Mouse (Mus musculus) stomach, postnatal 0 days (tissue): ENCODE measurements around the gene Piga. TPM values are rescaled to one million over a fixed set of nuclear protein-coding genes. Genes with fewer than 3 reads are reported as not detected.
A peak's percentile ranks its signal among the peaks of the same experiment; 100 is the strongest.

ENCODE experiments used
- ATAC-seq: fragments of 200-750 bp; cut with Nextera tagmentation; 2 replicates; pipeline ENCODE4 v1.8.0; 2017; ENCODE audit not compliant: low FRiP score, low TSS enrichment
- DNase-seq: peaks from one replicate; pipeline ENCODE4 v3.0.0-alpha.2; 2016; ENCODE audit warnings: low spot score
- H3K27ac ChIP-seq: fragments of 300-500 bp; sonication (generic); replicated peaks from 2 replicates; pipeline ENCODE4 v1.5.1; 2014; ENCODE audit warnings: mild to moderate bottlenecking, control low read depth
- H3K27me3 ChIP-seq: fragments of 300-500 bp; sonication (generic); 2 replicates; pipeline ENCODE4 v1.6.1; 2014; ENCODE audit warnings: low read length; ENCODE audit not compliant: control insufficient read depth, insufficient read depth
- H3K36me3 ChIP-seq: fragments of 300-500 bp; sonication (generic); 2 replicates; pipeline ENCODE4 v1.6.1; 2014; ENCODE audit warnings: low read length, mixed read lengths; ENCODE audit not compliant: control insufficient read depth, insufficient read depth
- H3K4me1 ChIP-seq: fragments of 300-500 bp; sonication (generic); replicated peaks from 2 replicates; pipeline ENCODE4 v1.6.1; 2014; ENCODE audit warnings: antibody characterized with exemption; ENCODE audit not compliant: control insufficient read depth, insufficient read depth
- H3K4me2 ChIP-seq: fragments of 300-500 bp; sonication (generic); replicated peaks from 2 replicates; pipeline ENCODE4 v1.6.1; 2014; ENCODE audit warnings: low read depth, mild to moderate bottlenecking, control low read depth, moderate library complexity
- H3K4me3 ChIP-seq: fragments of 300-500 bp; sonication (generic); 2 replicates; pipeline ENCODE4 v1.5.1; 2014; ENCODE audit warnings: low read depth, low read length, control low read depth
- H3K9ac ChIP-seq: fragments of 300-500 bp; sonication (generic); 2 replicates; pipeline ENCODE4 v1.6.1; 2014; ENCODE audit warnings: mild to moderate bottlenecking, low read length, control low read depth, mixed read lengths
- H3K9me3 ChIP-seq: fragments of 300-500 bp; sonication (generic); 2 replicates; pipeline ENCODE4 v1.6.1; 2016; ENCODE audit warnings: low read length; ENCODE audit not compliant: control insufficient read depth
- CTCF ChIP-seq: IDR thresholded peaks from 2 replicates; pipeline ENCODE4 v1.5.1; 2016; ENCODE audit warnings: antibody characterized with exemption, low read depth, mild to moderate bottlenecking, moderate library complexity
- EP300 ChIP-seq: optimal IDR thresholded peaks from 2 replicates; pipeline ENCODE3; 2016; ENCODE audit warnings: antibody characterized with exemption
- WGBS: fragments of 180-500 bp; shearing (Covaris S2); extraction: QIAGEN DNeasy Blood & Tissue Kit; methylation state at CpG from one replicate; pipeline ENCODE4 v1.1.7; 2014; 5-methylcytosine and 5-hydroxymethylcytosine counted together
- polyA plus RNA-seq: library from polyadenylated mRNA; unstranded; fragments of >200 nt; fragmentation: Nextera tagmentation; extraction: Ambion mirVana; gene quantifications from 2 replicates; pipeline ENCODE4 v1.2.1, GENCODE M21; 2015

The Piga gene
- polyA plus RNA-seq, 1 experiment from 2014 or later: 5.6 TPM

DNA sequence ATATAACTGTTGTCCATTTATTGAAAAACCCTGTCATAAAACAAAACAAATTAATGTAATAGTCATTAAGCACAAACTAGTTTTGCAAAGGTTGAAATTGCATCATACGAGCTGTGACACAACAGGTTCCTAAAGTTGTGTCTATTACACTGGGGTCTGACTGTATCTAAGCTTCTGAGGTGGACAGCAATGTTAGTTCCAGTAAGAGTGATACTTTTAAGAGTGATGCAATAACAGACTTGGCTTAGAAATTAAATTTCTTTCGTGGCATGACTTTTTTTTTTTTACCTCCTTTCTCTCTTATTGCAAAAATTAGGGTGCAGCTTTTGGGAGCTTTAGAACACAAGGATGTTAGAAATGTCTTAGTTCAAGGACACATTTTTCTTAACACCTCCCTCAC is 8.6 kb downstream of the Piga start:
- WGBS: 76% methylated on average over 2 of the region's 2 CpGs

DNA sequence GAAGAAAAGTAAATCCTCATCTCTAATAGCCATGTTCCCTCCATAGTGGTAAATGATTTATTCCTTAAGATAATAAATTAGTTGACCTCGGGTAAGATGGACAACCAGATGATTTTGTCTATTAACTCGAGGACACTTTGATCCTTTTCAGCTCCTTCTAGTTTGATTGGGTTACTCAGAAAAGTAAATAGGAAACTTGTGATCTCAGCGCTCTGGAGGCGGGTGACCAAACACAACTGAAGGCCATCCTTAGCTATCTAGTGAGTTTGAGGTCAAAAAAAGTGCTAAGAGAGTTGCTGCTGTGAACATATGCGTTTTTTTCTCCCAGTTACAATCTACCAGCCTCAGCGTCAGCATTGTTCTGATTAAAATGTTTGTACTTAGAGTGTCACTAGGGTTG is 11.0 kb downstream of the Piga start:
- WGBS: 69% methylated on average over 6 of the region's 6 CpGs
- TF ChIP-seq EP300 (no peak), CTCF (no peak)
- no peak for ATAC-seq

More for the DNA sequence above, 8.6 kb downstream of the Piga start:
- Histone ChIP-seq H3K27ac (no peak overlapping the region), H3K4me1 (no peaks in the 10 kb centered on the region), H3K4me2 (no peak overlapping the region), H3K9ac (no peak overlapping the region), H3K27me3 (no peaks in the 10 kb centered on the region), H3K4me3 (no peak overlapping the region), H3K9me3 (no peaks in the 10 kb centered on the region), H3K36me3 (no peaks in the 10 kb centered on the region)
- ATAC-seq (no peak), DNase-seq (no peak)
- no peak for TF ChIP-seq CTCF
- TF ChIP-seq EP300: no peak

DNA sequence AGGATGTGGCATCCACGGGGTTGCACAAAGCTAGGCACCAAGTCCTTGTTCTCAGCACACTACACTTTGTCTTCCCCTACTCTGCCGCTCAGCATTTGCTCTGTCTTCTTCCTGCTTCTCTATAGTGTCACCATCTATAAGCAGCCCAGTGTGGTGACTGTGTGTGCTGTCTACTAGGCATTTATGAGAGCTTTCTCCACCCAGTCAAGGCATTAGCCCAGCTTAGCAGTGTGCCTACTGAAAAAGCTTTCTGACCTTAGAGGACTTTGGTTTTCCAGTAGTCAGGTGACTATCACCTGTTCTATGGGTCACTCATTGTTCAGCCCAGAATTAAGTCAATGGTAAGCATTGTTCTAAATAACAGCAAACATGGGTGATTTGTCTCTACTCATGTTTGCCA is 11.5 kb downstream of the Piga start:
- 74% methylated on average over 2 of the region's 2 CpGs for WGBS
- peak; percentile 74 for ATAC-seq

More for the DNA sequence above, 11.0 kb downstream of the Piga start:
- no peak overlapping the region for H3K27ac ChIP-seq
- DNase-seq: no peak
- H3K4me3 ChIP-seq: no peak overlapping the region
- H3K36me3 ChIP-seq: no peaks in the 10 kb centered on the region
- H3K9me3 ChIP-seq: no peaks in the 10 kb centered on the region
- no peak overlapping the region for H3K9ac ChIP-seq
- no peaks in the 10 kb centered on the region for H3K27me3 ChIP-seq
- no peak overlapping the region for H3K4me2 ChIP-seq
- no peaks in the 10 kb centered on the region for H3K4me1 ChIP-seq

DNA sequence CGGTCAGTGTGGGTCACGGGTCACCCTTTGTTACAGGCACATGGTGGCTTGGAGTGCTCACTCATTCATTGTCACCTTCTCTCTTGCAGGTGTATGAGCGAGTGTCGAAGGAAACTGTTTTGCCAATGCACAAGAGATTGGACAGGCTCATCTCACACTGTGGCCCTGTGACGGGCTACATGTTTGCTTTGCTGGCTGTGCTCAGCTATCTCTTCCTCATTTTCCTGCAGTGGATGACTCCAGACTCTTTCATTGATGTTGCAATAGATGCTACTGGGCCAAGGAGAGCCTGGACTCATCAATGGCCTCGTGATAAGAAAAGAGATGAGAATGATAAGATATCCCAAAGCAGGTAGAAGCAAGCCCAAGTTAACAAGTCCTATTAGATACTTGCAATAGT is 12.0 kb downstream of the Piga start:
- Histone ChIP-seq H3K4me1 (no peaks in the 10 kb centered on the region), H3K9me3 (no peaks in the 10 kb centered on the region), H3K4me2 (no peak overlapping the region), H3K9ac (no peak overlapping the region), H3K27ac (no peak overlapping the region), H3K36me3 (no peaks in the 10 kb centered on the region), H3K4me3 (no peak overlapping the region), H3K27me3 (no peaks in the 10 kb centered on the region)
- WGBS: 79% methylated on average over 6 of the region's 6 CpGs
- no peak for TF ChIP-seq EP300
- no peak for TF ChIP-seq CTCF
- ATAC-seq: no peak
- no peak for DNase-seq

More for the DNA sequence above, 11.5 kb downstream of the Piga start:
- TF ChIP-seq EP300: no peak
- no peak for TF ChIP-seq CTCF
- H3K4me2 ChIP-seq: no peak overlapping the region
- no peaks in the 10 kb centered on the region for H3K9me3 ChIP-seq
- H3K4me3 ChIP-seq: no peak overlapping the region
- H3K27ac ChIP-seq: no peak overlapping the region
- no peak for DNase-seq
- no peaks in the 10 kb centered on the region for H3K36me3 ChIP-seq
- no peak overlapping the region for H3K9ac ChIP-seq
- no peaks in the 10 kb centered on the region for H3K27me3 ChIP-seq
- H3K4me1 ChIP-seq: no peaks in the 10 kb centered on the region

DNA sequence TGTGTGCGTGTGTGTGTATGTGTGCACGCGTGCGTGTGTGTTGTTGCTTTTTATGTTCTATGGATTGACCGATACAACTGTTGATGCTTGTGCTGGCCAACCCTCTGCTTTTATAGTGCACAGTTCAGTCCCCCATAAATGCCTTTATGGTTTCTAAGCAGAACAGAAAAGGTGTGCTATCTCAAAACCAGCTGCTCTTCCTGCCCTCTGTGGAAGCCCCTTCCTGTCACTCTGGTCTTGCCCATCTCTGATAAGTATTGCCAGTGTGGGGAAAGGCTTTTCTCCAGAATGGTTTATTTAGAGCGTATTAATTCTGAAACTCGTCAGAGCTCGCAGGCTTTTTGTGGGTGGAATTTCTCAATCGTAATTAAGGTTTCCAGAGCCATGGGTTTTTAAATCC is 13.1 kb downstream of the Piga start:
- TF ChIP-seq CTCF (no peak), EP300 (no peak)
- no peak overlapping the region for H3K4me3 ChIP-seq
- H3K9me3 ChIP-seq: no peaks in the 10 kb centered on the region
- H3K4me2 ChIP-seq: no peak overlapping the region
- no peak overlapping the region for H3K27ac ChIP-seq
- ATAC-seq: no peak
- H3K9ac ChIP-seq: no peak overlapping the region
- no peaks in the 10 kb centered on the region for H3K4me1 ChIP-seq
- no peaks in the 10 kb centered on the region for H3K27me3 ChIP-seq
- 86% methylated on average over 9 of the region's 9 CpGs for WGBS
- DNase-seq: no peak
- no peaks in the 10 kb centered on the region for H3K36me3 ChIP-seq

DNA sequence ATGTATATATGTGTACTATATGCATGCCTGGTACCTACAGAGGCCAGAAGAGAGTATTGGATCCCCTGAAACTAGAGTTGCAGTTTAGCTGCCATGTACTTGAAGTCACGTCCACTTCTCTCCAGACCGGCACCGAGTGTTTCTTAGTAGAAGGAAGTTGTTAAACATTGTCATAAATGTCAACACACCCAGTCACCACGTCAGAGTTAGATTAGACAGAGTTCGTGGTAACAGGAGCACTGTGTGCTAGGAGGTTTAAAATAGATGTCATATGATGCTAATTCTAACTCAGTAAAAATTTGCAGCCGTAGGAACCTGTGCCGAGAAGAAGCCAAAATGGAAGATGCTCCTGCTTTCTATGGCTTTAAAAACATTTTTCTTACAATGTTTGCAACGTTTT is 17.1 kb downstream of the Piga start, which contains the start of gene Asb11:
Asb11 (plus strand) TSS at position 286 of the 400 bp plus-strand sequence.
- ATAC-seq (peak; percentile 68; the same call in 1 of the 2 replicates), DNase-seq (no peak)
- no peak within 1 kb of the TSS for H3K4me2 ChIP-seq
- 52% methylated on average over 8 of the region's 8 CpGs for WGBS
- TF ChIP-seq EP300: no peak
- TF ChIP-seq CTCF: no peak
- H3K36me3 ChIP-seq: no peaks in the 10 kb centered on the region
- no peaks in the 10 kb centered on the region for H3K4me1 ChIP-seq
- no peaks in the 10 kb centered on the region for H3K9me3 ChIP-seq
- no peak within 1 kb of the TSS for H3K4me3 ChIP-seq
- H3K27ac ChIP-seq: no peak within 1 kb of the TSS
- H3K9ac ChIP-seq: no peak within 1 kb of the TSS
- H3K27me3 ChIP-seq: no peaks in the 10 kb centered on the region
